Mouse (Mus musculus): ENCODE data around the gene Etnk1. TPM values are rescaled to one million over a fixed set of nuclear protein-coding genes. Genes with fewer than 3 reads are reported as not detected.
A peak's percentile ranks its signal among the peaks of the same experiment; 100 is the strongest.

The Etnk1 gene
- total RNA-seq, 2 experiments from 2014 or later = 13.7 to 15.2 TPM

DNA sequence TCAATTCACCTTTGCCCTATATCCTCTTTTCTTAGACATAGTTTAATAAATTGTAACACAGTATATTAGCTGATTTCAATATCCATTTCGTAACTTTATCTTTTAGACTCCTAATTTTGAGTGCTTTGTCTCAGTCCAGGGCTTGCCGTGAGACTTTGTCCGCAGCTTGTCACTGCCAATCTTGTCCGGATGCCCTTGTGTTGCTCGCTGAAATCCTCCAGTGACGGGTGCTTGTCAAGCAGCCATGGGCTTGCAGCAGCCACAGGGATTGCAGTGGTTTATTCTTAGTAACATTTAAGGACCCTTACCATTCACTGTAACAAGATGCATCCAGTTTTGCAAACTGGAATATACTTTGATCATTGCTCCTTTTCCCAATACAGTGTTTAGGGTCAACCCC is 26.6 kb downstream of the Etnk1 start:
- intact Hi-C loops (cut with DNase I) = no loop called here
- DNase-seq = no peak

DNA sequence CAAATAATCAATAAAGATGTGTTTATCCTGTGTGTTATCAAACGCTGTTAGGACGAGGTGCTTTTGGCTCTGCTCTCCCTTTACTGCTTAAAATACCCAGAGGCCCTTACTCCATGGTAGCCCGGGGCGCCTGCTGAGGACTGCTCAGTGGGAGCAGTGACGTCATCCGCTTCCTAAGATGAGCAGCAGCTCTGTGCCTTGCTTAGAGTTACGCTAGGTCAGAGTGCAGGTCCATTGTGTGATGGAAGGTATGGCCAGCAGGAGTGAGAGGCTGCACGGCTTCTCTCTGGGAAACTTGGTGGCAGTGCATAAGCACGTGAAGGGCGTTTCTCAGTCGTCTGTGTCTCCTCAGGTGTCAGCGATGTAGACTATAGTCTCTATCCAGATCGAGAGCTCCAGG is 30.0 kb downstream of the Etnk1 start:
- no peak for DNase-seq
- intact Hi-C loops (cut with DNase I) = no loop called here

DNA sequence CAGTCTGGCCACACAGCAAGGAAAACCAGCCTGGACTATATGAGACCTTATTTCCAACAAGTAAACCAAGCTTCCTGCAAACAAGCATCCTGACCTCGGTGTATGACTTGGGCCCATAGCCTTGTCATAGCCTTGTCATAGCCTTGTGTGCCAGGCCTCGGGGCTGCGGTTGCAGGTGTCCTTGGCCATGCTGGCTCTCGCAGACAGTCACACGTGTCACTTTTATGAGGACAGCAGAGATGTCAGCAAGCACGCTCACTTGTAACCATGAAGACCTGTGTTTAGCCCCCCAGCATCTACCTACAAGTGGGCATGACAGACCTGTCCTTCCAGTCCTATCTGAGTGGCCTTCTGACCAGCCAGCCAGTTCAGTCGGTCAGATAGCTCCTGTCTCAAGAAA is 31.4 kb downstream of the Etnk1 start:
- DNase-seq = no peak
- intact Hi-C loops (cut with DNase I) = no loop called here

DNA sequence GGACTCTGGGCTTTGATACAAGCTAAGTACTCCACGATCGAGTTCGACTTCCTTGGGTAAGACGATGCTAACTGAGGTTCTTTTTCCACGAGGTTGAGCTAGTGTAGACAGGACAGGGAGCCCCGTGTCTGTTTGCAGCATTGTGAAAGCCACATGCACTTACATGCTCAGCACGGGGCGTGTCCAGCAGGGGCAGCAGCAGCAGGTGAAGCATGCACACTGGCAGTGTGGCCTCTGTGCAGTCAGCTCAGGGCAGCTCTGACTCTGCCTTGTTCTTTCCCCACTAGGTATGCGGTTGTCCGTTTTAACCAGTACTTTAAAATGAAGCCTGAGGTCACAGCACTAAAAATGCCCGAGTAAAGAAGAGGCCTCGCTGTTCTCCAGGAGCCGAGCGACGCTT is 36.1 kb downstream of the Etnk1 start:
- intact Hi-C loops (cut with DNase I) = no loop called here
- no peak for DNase-seq

DNA sequence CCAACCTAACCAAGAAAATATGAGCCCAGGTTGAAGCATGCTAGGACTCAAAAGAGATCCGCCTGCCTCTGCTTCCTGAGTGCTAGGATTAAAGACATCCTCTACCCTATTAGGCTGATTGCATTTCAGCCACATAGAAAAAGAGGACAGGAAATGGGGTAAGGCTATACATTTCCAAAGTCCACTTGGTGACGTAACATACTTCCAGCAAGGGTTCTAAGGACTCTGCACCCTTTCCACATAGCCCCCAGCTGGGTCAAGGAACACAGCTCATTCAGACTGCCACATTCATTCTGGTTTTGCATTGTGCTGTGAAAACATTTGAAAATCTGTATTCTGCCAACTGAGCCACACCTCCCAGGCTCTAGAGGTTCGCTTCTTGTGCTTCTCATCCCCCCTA is 41.9 kb downstream of the Etnk1 start:
- intact Hi-C loops (cut with DNase I) = no loop called here
- DNase-seq = no peak

DNA sequence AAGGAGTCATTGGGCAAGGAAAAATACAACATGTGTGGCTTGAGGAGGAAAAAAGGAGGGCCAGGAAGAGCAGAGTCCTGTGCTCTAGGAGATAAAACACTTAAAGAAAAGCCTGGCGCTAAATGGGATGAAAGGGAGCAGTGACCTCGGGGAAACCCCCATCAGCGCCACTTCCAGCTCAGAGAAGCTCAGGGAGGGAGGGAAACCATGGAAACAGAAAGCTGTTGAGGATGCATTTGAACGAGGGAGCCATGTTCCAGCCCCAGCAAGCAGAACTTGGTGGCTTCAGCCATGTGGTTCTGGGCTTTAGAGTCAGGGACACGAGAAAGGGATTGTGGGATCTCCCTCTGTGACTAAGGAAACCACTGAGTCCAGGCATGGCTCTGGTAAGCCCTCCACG is 45.7 kb downstream of the Etnk1 start:
- intact Hi-C loops (cut with DNase I) = no loop called here
- no peak for DNase-seq

DNA sequence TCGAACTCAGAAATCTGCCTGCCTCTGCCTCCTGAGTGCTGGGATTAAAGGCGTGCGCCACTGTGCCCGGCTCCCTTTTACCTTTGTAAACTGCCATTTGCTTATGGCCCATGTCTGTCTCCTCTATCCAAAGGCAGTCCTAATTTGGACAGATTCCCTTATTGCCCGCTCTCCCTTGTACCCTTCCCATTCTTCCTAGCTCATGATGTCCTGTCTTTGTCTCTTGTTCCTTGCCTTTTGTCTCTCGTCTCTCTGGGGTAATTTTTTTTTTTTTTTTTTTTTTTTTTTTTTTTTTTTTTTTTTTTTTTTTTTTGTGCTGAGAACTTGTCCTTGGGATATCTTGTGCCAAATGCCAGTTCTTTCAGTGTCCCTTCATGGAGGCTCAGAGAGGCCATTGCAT is 46.4 kb downstream of the Etnk1 start:
- DNase-seq = no peak
- intact Hi-C loops (cut with DNase I) = no loop called here

DNA sequence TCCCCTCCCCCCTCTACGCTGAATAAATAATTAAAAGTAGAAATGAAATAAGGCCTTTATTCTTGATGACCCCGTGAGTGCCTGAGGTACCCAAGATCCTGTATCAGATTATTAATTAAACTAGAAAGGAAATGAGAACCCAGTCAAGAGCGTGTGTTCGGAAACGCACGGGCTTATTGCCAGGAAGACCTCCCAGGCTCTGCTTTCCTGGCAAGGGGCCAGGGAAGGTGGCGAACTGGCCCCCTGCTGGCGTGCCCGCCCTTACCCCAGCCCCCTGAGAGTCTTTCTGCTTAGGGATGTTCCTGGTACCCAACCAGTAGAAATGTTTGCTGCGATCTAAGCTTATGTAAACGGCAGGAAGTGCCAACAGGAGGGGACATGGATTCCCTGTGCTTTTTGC is 49.2 kb downstream of the Etnk1 start:
- intact Hi-C loops (cut with DNase I) = no loop called here
- DNase-seq = no peak

DNA sequence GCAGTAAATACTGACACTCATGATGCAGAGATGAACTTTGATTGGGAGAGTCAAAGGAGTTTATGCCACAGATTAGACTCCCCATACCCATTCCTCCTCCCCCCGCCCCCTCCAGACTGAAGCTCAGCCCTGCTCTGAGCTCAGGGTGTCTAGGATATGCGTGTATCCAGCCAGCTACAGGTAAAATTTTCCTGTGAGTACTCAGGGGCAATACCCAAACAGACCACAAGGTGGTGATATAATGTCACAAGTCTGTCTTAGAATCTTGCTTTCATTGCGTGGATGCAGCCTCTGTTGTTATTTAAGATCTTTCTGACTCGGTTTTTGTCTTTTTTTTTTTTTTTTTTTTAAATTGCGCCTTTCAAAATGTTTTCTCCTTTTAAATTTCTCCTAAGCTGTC is 52.3 kb downstream of the Etnk1 start:
- intact Hi-C loops (cut with DNase I) = no loop called here
- peak in 1 of 2 experiments; percentile 11 for DNase-seq

DNA sequence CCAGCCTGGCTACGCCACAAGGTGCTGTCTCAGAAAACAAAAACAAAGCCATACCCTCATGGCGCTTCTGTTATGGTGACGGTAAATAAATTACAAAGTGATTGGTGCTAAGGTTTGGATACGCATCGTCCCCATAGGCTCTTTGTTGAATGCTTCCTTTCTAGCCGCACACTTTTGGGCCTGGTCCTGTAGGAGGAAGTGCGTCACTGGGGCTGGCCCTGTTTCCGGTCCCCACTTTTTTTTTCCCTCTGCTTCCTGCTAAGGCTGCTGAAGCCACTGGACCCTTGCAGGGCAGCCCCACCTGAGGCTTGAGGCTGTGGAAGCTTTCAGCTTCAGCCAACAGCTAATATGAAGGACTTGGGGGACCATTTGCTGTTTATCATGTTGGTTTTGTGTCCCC is 54.2 kb downstream of the Etnk1 start:
- no peak for DNase-seq
- intact Hi-C loops (cut with DNase I) = no loop called here

DNA sequence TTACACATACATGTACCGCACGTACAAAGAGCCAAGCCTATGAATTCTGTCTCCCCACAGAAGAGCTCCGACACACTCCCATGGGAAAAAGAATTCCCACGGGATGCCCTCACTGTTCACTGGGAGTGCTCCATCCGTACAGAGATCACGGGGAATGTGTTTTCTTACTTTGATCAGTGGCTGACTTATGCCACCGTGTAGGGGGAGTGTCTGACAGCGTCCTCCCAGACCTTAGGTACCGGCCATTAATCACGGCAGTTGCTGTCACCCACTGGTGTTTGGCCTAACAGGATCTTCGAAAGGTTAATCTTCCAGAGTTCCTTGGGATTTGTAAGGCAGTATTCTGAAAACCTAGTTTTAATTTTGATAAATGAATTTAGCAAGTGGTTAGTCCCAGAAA is 57.0 kb downstream of the Etnk1 start:
- DNase-seq = no peak
- intact Hi-C loops (cut with DNase I) = no loop called here

DNA sequence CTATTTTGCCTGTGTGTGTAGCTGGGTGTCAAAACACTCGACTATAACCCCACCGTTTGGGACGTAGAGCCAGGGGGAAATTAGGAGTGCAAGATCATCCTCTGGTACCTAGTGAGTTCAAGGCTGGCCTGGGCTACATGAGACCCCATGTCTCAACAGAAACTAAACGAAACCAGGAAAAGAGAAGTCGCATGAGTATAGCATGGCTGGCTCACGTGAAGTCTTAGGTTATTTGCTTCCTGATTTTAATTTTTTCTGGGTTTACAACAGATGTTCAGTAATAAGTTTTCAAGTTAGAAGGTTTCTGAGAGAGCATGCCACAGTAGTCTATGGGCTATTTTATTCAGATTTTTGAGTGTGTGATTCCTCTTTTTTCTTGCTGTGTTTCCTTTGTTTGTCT is 57.9 kb downstream of the Etnk1 start:
- no peak for DNase-seq
- intact Hi-C loops (cut with DNase I) = no loop called here

DNA sequence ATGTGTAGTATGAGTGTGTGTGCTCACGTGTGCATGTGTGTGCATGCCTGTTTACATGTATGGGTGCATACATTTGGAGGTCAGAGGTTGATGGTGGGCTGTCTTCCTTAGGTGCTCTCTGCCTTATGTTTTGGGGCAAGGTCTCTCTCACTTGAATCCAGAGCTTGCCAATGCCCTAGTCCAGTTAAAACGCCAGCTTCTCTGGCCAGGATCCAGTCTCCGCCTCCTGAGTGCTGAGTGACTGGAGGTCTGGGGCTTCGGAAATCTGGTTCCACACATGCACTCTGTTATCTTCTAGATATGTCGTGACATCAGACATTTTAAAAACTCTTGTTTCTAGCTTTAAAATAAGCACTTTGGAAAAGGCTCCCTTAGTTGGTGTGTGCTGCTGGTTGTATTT is 61.7 kb downstream of the Etnk1 start:
- intact Hi-C loops (cut with DNase I) = no loop called here
- DNase-seq = no peak

DNA sequence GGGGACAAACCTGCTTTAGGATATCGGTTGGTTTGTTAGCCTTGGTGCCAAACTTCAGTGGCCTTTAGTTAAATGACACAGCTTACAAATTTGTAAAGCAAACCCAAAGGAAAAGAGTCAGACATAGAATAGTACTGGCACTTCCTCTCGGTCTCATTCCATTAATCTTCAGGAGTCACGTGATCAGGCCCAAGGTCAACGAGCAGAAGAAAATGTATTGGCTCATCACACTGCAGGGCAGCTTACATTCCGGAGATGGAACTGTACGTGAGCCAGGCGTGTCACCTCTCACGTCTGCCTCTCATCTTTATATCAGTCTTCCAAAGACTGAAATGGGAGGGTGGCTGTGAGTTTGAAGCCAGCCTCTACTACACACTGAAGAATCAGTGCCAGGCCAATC is 62.9 kb downstream of the Etnk1 start:
- no peak for DNase-seq
- intact Hi-C loops (cut with DNase I) = no loop called here

DNA sequence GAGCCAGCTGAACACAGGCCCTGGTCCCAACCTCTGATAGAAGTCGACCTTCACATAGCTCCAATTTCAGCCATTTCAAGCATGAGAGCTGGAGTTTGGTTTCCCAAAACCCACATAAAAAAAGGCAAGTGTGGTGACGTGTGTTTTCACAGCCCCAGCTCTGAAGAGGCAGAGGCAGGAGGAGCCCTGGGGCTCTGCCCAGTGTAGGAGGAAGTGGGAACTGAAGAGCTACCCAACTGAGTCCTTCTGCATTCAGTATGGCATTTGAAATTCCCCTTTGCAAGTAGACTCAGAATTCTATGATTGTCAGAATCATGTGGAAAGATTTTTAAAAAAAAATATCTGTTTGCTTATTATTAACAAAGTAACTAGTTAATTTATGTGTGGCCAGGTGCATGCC is 63.9 kb downstream of the Etnk1 start:
- intact Hi-C loops (cut with DNase I) = no loop called here
- no peak for DNase-seq

DNA sequence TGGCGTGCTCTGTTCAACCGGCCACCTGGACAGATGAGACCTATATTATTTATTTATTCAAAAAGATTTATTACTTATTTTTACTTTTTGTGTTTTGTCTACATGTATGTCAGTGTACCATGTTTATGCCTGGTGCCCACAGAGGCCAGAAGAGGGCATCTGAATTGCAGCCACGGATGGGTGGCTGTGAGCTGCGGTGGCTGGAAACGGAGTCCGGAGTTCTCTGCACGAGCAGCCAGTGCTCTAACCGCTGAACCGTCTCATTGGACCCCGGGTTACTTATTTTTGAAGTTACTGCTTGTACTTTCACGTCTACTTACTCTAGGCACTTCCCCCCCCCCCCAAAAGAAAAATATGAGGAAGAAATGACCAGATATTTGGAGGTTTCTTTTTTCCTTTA is 65.7 kb downstream of the Etnk1 start:
- intact Hi-C loops (cut with DNase I) = no loop called here
- DNase-seq = no peak

DNA sequence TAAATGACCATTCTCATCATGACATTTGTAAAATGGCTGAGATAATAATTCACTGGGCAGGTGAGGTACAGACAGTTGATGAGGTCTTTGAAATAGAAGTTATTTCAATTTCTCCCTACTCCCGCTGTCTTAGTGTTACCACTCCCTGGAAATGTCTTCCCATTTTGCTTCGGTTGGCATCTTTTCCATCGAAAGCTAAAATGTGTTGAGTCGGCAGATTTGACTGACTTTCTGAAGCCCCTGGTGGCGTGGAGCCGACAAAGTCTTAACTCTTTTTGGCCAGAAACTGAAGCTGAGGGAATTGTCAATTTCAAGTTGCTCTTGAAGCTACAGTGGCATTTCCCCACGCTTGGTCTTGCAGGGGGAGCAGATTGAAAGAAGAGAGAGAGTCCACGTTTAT is 67.8 kb downstream of the Etnk1 start:
- intact Hi-C loops (cut with DNase I) = no loop called here
- DNase-seq = no peak

DNA sequence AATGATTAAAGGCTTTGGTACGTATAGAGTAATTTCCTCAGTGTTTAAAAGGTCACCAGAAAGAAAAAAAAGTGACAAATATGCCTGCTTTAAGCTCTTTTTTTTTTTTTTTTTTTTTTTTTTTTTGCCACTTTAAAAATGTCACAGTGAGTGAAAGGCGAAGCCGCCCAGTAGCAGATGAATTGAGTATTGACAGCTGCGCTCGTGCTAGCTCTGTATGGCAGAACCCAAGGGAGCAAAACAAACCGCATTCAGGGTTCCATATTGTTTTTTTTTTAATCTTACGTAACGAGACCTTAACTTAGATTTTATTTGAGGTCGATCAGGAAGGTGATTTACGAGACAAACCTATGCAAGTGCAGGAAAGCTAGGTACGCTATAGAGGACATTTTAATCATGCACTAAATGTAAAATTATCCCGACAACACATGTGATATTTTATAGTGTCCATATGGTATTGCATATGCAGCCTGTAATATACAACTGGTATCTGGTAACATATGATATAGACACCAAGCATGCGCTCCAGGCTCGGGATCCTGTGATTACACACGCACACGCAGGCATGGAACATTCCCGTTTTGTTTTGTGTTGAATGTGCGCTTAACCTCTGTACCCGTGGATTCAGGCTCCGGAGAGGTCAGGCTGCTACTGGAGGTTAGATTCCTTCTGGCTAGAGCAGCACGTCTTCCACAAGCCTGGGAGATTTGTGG is 72.5 kb downstream of the Etnk1 start:
- no peak for DNase-seq
- intact Hi-C loops (cut with DNase I) = no loop called here

DNA sequence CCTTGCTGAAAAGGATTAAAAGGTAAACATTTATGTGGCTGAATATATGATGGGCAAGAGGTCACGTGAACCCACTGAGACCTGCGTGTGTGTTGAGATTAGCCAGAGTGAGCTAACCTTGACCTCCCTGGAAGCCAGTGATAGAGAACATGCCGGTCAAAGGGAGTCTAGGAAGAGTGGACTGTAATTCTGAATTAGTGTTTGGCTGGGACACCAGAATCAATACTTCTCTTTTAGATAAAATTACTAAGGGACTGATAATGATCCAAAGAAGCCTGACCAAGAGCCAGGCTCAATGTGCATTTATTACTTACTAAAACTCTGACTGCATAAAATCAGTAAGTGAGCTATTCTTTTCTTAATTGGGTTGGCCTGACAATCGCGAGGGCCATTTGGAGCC is 76.2 kb downstream of the Etnk1 start:
- no peak for DNase-seq
- intact Hi-C loops (cut with DNase I) = no loop called here

DNA sequence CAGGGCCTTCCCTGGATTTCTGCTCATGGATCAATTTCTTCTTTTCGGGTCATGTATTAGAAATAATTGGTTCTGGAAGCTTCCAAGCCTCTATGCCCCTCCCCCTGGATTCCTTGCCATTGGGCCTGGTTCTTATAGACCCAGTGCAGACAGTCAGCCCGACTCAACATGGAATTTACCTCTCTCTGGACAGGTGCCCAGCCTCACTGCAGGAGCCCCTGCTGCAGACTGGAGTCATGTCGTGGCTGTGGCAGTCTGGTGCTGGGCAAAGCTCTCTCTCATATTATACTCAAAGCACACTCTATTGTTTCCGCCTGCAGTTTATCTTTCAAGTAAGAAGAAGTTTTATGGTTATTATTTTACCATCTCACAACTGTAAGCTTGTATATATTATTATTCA is 90.9 kb downstream of the Etnk1 start:
- DNase-seq = no peak
- intact Hi-C loops (cut with DNase I) = no loop called here

DNA sequence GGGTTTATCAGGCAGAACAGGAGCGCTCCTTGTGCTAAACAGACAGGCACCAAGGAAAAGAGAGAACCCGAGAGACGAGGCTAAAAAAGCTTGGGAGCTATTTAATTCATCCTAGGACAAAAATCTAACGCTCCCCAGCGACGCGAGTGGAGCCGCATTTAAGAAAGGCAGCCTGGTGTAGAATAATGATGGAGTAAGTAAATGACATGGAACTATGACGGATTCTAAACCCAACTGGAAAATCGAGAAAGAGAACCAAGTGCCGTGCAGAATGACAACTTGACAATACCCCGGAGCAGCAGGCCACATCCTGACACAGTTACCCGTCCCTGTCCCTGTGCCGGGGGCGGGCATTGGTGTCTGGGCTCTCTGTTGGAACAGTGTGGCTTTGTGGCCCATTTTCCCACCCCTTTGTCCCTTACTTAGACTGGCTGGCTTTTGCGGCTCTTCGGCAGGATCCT is 92.2 kb downstream of the Etnk1 start:
- no peak for DNase-seq
- intact Hi-C loops (cut with DNase I) = no loop called here

DNA sequence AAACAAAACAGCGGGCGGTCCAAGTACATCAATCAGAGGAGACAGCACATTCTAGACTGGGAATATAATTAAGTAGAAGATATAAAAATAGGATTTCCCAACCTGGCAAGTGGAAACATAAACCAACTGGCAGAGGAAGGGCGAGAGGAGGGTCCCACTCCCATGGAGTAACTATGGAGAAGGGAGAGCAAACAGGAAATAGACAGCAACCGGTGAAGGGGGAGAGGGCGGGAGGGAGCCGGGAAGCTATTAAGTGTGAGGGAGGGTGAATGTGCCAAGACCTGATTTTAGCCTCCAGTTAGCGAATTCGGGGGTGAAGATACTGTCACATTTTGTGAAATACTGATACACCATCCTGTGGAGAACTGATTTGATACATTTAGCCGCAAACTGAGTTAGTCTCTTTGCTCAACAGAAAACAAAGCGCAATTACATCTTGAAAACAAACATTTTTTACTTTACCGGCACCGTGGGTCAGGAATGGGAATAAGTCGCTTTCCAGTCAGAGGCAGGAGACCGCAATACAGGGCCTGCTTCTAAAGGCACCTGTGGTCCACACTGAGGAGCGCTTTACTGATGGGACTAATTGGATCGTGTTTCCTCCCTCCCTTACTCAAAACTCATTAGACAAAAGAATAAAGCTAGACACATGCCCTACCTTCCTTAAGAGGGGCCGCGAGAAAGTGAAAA is 93.0 kb downstream of the Etnk1 start:
- intact Hi-C loops (cut with DNase I) = no loop called here
- no peak for DNase-seq
